Mouse (Mus musculus): ENCODE measurements around the gene Gm49336. TPM values are rescaled to one million over a fixed set of nuclear protein-coding genes. Genes with fewer than 3 reads are reported as not detected.

The Gm49336 gene
- polyA plus RNA-seq, 1 experiment, result 91.3 TPM

DNA sequence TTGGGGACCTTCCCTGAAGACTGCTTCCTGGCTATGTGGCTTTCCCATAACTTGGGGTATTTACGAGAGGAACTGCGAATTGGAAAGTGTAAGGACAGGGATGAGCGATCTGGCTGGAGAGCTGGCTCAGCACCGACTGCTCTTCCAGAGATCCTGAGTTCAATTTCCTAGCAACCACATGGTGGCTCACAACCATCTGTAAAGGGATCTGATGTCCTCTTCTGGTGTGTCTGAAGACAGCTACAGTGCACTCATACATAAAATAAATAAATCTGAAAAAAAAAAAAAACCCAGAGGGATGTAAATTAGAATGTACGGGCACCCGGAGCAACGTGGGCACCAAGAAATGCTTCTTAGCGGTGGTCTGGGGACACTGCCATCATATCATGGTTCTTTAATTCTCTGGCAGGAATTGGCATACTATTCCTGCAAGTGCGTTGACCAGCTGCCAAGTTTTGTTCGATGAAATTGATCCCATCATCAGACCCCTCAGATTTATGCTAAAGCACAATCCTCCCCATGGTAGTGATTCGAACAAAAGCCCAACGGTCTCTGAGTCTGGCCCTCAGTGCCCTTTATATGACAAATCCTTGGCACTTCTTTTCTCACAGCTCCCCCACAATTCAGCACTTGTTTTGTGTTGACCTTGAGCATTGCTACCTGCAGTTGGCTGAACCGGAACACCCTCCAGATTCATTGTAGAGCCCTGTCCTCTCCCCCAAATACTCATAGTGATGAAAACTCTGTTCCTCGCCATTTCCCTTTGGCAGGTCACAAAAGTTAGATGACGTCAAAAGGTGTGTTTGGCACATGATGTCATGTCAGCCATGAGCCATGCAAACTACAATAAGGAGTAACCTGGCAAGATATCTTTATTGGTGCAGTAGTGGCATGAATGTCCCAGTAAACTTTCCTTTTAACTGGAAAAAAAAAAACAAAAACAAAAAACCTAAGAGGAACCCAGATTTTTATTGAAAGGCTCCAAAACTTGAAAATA lies 995 bp upstream of the Gm49336 start:
- Histone ChIP-seq H3K4me1 (ENCODE audit: control insufficient read depth, insufficient read depth, low read length) (no peaks in the 10 kb centered on the region), H3K27me3 (ENCODE audit: control insufficient read depth, insufficient read depth, low read length, poor library complexity, severe bottlenecking) (no peaks in the 10 kb centered on the region), H3K36me3 (ENCODE audit: control insufficient read depth, insufficient read depth, low read length, poor library complexity, severe bottlenecking) (no peaks in the 10 kb centered on the region), H3K27ac (ENCODE audit: insufficient read depth, low read length) (peak overlapping the region; percentile 64), H3K9ac (ENCODE audit: low read depth, poor library complexity, severe bottlenecking) (peak overlapping the region; percentile 44), H3K9me3 (replicated peaks; ENCODE audit: control insufficient read depth, insufficient read depth, low read length, poor library complexity, severe bottlenecking) (no peaks in the 10 kb centered on the region), H3K4me3 (ENCODE audit: low read depth, low read length) (peak overlapping the region; percentile 84)
- TF ChIP-seq POLR2A (IDR thresholded peaks at IDR 0.05; ENCODE audit: insufficient read depth, low read length) (no peak), EP300 (IDR thresholded peaks at IDR 0.05; ENCODE audit: insufficient read depth, low read depth, low read length) (no peak), CTCF (IDR thresholded peaks at IDR 0.05; ENCODE audit: low read depth, low read length) (no peak)

DNA sequence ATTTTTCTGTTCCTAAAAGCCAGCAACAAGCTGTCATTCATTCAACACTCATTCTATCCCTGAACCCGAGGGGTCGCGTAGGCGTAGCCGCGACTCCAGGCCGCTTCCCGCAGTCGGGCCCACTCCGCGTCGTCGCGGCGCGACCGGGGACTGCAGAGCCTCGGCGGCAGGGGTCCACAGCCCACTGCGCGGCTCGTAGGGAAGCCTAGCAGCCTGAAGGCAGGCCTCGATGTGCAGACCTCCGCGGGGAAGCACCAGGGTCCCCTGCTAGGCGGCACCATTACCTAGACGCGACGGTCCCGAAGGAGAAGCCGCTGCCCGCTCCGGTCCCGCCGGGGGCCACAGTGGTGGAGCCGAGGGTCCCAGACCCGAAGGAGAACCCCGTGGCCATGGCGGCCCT lies 428 bp downstream of the Gm49336 start:
- H3K36me3 ChIP-seq (ENCODE audit: control insufficient read depth, insufficient read depth, low read length, poor library complexity, severe bottlenecking), result peaks cover 3% of the 10 kb centered on the region; the same call in 1 of the 2 replicates
- no peaks in the 10 kb centered on the region for H3K4me1 ChIP-seq (ENCODE audit: control insufficient read depth, insufficient read depth, low read length)
- H3K9ac ChIP-seq (ENCODE audit: low read depth, poor library complexity, severe bottlenecking), result peak overlapping the region; percentile 87
- no peaks in the 10 kb centered on the region for H3K27me3 ChIP-seq (ENCODE audit: control insufficient read depth, insufficient read depth, low read length, poor library complexity, severe bottlenecking)
- H3K4me3 ChIP-seq (ENCODE audit: low read depth, low read length), result peak overlapping the region; percentile 87
- no peaks in the 10 kb centered on the region for H3K9me3 ChIP-seq (replicated peaks; ENCODE audit: control insufficient read depth, insufficient read depth, low read length, poor library complexity, severe bottlenecking)
- H3K27ac ChIP-seq (ENCODE audit: insufficient read depth, low read length), result no peak overlapping the region
- TF ChIP-seq POLR2A (IDR thresholded peaks at IDR 0.05; ENCODE audit: insufficient read depth, low read length), result no peak
- no peak for TF ChIP-seq CTCF (IDR thresholded peaks at IDR 0.05; ENCODE audit: low read depth, low read length)
- no peak for TF ChIP-seq EP300 (IDR thresholded peaks at IDR 0.05; ENCODE audit: insufficient read depth, low read depth, low read length)

DNA sequence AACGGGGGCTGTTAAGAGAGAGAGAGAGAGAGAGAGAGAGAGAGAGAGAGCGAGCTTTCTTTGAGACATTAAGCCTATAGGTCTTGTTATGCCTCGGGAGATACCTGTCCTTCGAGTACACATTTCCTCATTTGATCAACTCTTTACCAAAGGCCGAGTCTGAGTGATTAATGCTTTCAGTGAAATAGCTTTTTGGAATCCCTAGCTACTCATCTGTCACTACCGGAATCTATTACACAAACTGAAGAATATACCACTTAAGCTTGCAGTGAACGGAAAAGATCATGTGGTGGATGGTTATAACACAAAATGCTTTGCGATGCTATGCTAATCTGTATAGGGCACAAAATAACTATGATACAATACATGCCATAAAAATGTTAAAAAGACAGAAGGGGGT lies 941 bp downstream of the Gm49336 start:
- peaks cover 3% of the 10 kb centered on the region; the same call in 1 of the 2 replicates for H3K36me3 ChIP-seq (ENCODE audit: control insufficient read depth, insufficient read depth, low read length, poor library complexity, severe bottlenecking)
- no peaks in the 10 kb centered on the region for H3K9me3 ChIP-seq (replicated peaks; ENCODE audit: control insufficient read depth, insufficient read depth, low read length, poor library complexity, severe bottlenecking)
- H3K9ac ChIP-seq (ENCODE audit: low read depth, poor library complexity, severe bottlenecking), result peak overlapping the region; percentile 87
- TF ChIP-seq POLR2A (IDR thresholded peaks at IDR 0.05; ENCODE audit: insufficient read depth, low read length) (no peak), CTCF (IDR thresholded peaks at IDR 0.05; ENCODE audit: low read depth, low read length) (no peak), EP300 (IDR thresholded peaks at IDR 0.05; ENCODE audit: insufficient read depth, low read depth, low read length) (no peak)
- no peaks in the 10 kb centered on the region for H3K4me1 ChIP-seq (ENCODE audit: control insufficient read depth, insufficient read depth, low read length)
- H3K27me3 ChIP-seq (ENCODE audit: control insufficient read depth, insufficient read depth, low read length, poor library complexity, severe bottlenecking), result no peaks in the 10 kb centered on the region
- H3K27ac ChIP-seq (ENCODE audit: insufficient read depth, low read length), result no peak overlapping the region
- peak overlapping the region; percentile 87 for H3K4me3 ChIP-seq (ENCODE audit: low read depth, low read length)

DNA sequence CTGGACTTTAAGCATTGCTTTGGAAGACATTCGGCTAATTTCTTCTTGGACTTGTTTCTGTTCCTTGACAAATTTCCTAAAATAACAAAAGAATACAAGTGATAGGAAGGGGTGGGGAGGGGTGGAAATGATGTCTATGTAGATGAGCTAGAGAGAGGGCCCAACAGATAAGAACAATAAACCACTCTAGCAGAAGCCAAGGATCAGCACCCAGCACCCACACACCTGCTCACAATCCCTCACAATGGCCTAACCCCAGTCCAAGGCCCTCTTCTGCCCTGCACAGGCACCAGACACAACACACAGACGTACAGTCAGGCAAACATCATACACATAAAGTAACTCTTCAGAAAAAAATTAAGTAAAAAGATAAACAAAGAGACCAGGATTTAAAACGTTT lies 12.8 kb downstream of the Gm49336 start:
- Histone ChIP-seq H3K9me3 (replicated peaks; ENCODE audit: control insufficient read depth, insufficient read depth, low read length, poor library complexity, severe bottlenecking) (no peaks in the 10 kb centered on the region), H3K4me3 (ENCODE audit: low read depth, low read length) (no peak overlapping the region), H3K27ac (ENCODE audit: insufficient read depth, low read length) (no peak overlapping the region), H3K9ac (ENCODE audit: low read depth, poor library complexity, severe bottlenecking) (no peak overlapping the region), H3K4me1 (ENCODE audit: control insufficient read depth, insufficient read depth, low read length) (no peaks in the 10 kb centered on the region), H3K36me3 (ENCODE audit: control insufficient read depth, insufficient read depth, low read length, poor library complexity, severe bottlenecking) (peaks cover 33% of the 10 kb centered on the region), H3K27me3 (ENCODE audit: control insufficient read depth, insufficient read depth, low read length, poor library complexity, severe bottlenecking) (no peaks in the 10 kb centered on the region)
- TF ChIP-seq EP300 (IDR thresholded peaks at IDR 0.05; ENCODE audit: insufficient read depth, low read depth, low read length) (no peak), CTCF (IDR thresholded peaks at IDR 0.05; ENCODE audit: low read depth, low read length) (no peak), POLR2A (IDR thresholded peaks at IDR 0.05; ENCODE audit: insufficient read depth, low read length) (no peak)

DNA sequence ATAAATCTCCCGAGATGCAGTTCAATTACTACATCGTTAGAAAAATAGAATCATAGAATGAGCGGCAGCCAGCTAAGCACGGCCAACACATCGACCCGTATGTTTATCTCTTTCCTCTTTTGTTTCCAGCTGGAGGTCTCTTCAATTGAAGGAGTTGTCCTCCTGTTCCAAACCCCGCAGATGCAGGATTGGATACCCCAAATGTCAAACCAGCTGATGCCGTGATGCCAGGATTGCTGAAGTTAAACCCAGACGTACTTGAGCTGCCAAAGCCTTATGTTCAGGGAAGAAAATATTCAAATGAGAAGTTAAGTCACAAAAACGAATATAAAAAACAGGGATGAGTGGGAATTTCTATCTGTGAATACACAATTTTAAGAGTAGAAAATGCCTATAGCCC lies 31.4 kb downstream of the Gm49336 start:
- Histone ChIP-seq H3K4me1 (ENCODE audit: control insufficient read depth, insufficient read depth, low read length) (peaks cover 1% of the 10 kb centered on the region), H3K27me3 (ENCODE audit: control insufficient read depth, insufficient read depth, low read length, poor library complexity, severe bottlenecking) (no peaks in the 10 kb centered on the region), H3K9me3 (replicated peaks; ENCODE audit: control insufficient read depth, insufficient read depth, low read length, poor library complexity, severe bottlenecking) (no peaks in the 10 kb centered on the region), H3K36me3 (ENCODE audit: control insufficient read depth, insufficient read depth, low read length, poor library complexity, severe bottlenecking) (peaks cover 9% of the 10 kb centered on the region), H3K4me3 (ENCODE audit: low read depth, low read length) (no peak overlapping the region), H3K9ac (ENCODE audit: low read depth, poor library complexity, severe bottlenecking) (no peak overlapping the region), H3K27ac (ENCODE audit: insufficient read depth, low read length) (no peak overlapping the region)
- TF ChIP-seq POLR2A (IDR thresholded peaks at IDR 0.05; ENCODE audit: insufficient read depth, low read length), result no peak
- no peak for TF ChIP-seq CTCF (IDR thresholded peaks at IDR 0.05; ENCODE audit: low read depth, low read length)
- TF ChIP-seq EP300 (IDR thresholded peaks at IDR 0.05; ENCODE audit: insufficient read depth, low read depth, low read length), result no peak

DNA sequence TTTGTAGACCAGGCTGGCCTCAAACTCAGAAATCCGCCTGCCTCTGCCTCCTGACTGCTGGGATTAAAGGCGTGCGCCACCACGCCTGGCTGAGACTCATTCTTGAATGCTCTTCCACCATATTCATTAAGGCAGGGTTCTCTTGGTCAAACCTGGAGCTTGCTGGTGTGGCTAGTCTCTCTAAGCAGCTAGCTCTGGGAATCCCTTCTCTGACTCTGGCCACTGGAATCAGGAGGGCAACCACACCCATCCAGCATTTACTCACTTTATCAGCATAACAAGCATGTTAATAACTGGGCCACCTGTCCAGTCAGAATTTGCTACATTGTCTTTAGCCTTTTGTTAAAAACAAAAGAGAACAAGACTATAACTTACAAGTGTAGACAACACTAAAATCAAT lies 33.7 kb downstream of the Gm49336 start:
- no peak overlapping the region for H3K4me3 ChIP-seq (ENCODE audit: low read depth, low read length)
- H3K9me3 ChIP-seq (replicated peaks; ENCODE audit: control insufficient read depth, insufficient read depth, low read length, poor library complexity, severe bottlenecking), result no peaks in the 10 kb centered on the region
- H3K4me1 ChIP-seq (ENCODE audit: control insufficient read depth, insufficient read depth, low read length), result peaks cover 1% of the 10 kb centered on the region
- H3K9ac ChIP-seq (ENCODE audit: low read depth, poor library complexity, severe bottlenecking), result no peak overlapping the region
- H3K27ac ChIP-seq (ENCODE audit: insufficient read depth, low read length), result peak overlapping the region; percentile 63
- H3K36me3 ChIP-seq (ENCODE audit: control insufficient read depth, insufficient read depth, low read length, poor library complexity, severe bottlenecking), result peaks cover 9% of the 10 kb centered on the region
- no peaks in the 10 kb centered on the region for H3K27me3 ChIP-seq (ENCODE audit: control insufficient read depth, insufficient read depth, low read length, poor library complexity, severe bottlenecking)
- TF ChIP-seq CTCF (IDR thresholded peaks at IDR 0.05; ENCODE audit: low read depth, low read length) (no peak), POLR2A (IDR thresholded peaks at IDR 0.05; ENCODE audit: insufficient read depth, low read length) (no peak), EP300 (IDR thresholded peaks at IDR 0.05; ENCODE audit: insufficient read depth, low read depth, low read length) (peak; percentile 54; the same call in 1 of the 2 replicates)

Measured in ES-Bruce4 (cell line).